Mouse (Mus musculus): Measurements from ENCODE around the gene Ephx3. TPM values are rescaled to one million over a fixed set of nuclear protein-coding genes. Genes with fewer than 3 reads are reported as not detected.
"Not testable (repeated sequence)": the region's sequence is repeated elsewhere in the genome, so short reads cannot be mapped to it uniquely, and the experiment has no call there.

Ephx3 gene
- 0.19 and 0.39 TPM in 2 replicates for polyA plus RNA-seq (2015; fragmentation: Nextera tagmentation; extraction: Ambion mirVana)

- no peaks in the 10 kb centered on the region for H3K9me3 ChIP-seq
- no peaks in the 10 kb centered on the region for H3K36me3 ChIP-seq
- no peak within 1 kb of the TSS for H3K27ac ChIP-seq (replicated peaks)
- WGBS = 7% methylated on average over 42 of the region's 42 CpGs
- H3K4me3 ChIP-seq = peak within 1 kb of the TSS; percentile 43
- peak within 1 kb of the TSS; percentile 33 for H3K9ac ChIP-seq
- peaks cover 15% of the 10 kb centered on the region for H3K27me3 ChIP-seq
- peaks cover 11% of the 10 kb centered on the region for H3K4me1 ChIP-seq (replicated peaks)
- ATAC-seq (ENCODE audit: low FRiP score, low read depth) = peak; percentile 77
- H3K4me2 ChIP-seq = peak within 1 kb of the TSS; percentile 92
Measured at GRCm38 (mm10) chr17:32188863-32189636, at the start of gene Ephx3. Ephx3 (minus strand) TSS chr17:32189549.

- 86% methylated on average over 1 of the region's 1 CpGs for WGBS
- Histone ChIP-seq H3K27ac (replicated peaks) (no peak overlapping the region), H3K4me3 (no peak overlapping the region), H3K4me2 (no peak overlapping the region), H3K9ac (no peak overlapping the region), H3K36me3 (no peaks in the 10 kb centered on the region), H3K9me3 (no peaks in the 10 kb centered on the region), H3K27me3 (no peaks in the 10 kb centered on the region), H3K4me1 (replicated peaks) (peaks cover 22% of the 10 kb centered on the region)
- no peak for ATAC-seq (ENCODE audit: low FRiP score, low read depth)
Measured at GRCm38 (mm10) chr17:32238589-32238988, 49.2 kb upstream of the Ephx3 start.

- Histone ChIP-seq H3K27ac (replicated peaks) (peak overlapping the region; percentile 52), H3K4me3 (no peak overlapping the region), H3K4me1 (replicated peaks) (peaks cover 28% of the 10 kb centered on the region), H3K36me3 (no peaks in the 10 kb centered on the region), H3K27me3 (no peaks in the 10 kb centered on the region), H3K9me3 (no peaks in the 10 kb centered on the region), H3K4me2 (no peak overlapping the region), H3K9ac (no peak overlapping the region)
- 48% methylated on average over 5 of the region's 5 CpGs for WGBS
- peak; percentile 80 for ATAC-seq (ENCODE audit: low FRiP score, low read depth)
Measured at GRCm38 (mm10) chr17:32235534-32236191, 46.3 kb upstream of the Ephx3 start.

- no peak overlapping the region for H3K4me3 ChIP-seq
- no peaks in the 10 kb centered on the region for H3K9me3 ChIP-seq
- H3K9ac ChIP-seq = no peak overlapping the region
- H3K4me2 ChIP-seq = no peak overlapping the region
- H3K27ac ChIP-seq (replicated peaks) = no peak overlapping the region
- ATAC-seq (ENCODE audit: low FRiP score, low read depth) = no peak
- peaks cover 28% of the 10 kb centered on the region for H3K4me1 ChIP-seq (replicated peaks)
- H3K36me3 ChIP-seq = peaks cover 11% of the 10 kb centered on the region
- H3K27me3 ChIP-seq = no peaks in the 10 kb centered on the region
Measured at GRCm38 (mm10) chr17:32233174-32233573, 43.8 kb upstream of the Ephx3 start.

- 92% methylated on average over 4 of the region's 4 CpGs for WGBS
- H3K9me3 ChIP-seq = no peaks in the 10 kb centered on the region
- H3K4me2 ChIP-seq = no peak overlapping the region
- peaks cover 9% of the 10 kb centered on the region; the same call in 1 of the 2 replicates for H3K4me1 ChIP-seq (replicated peaks)
- peaks cover 27% of the 10 kb centered on the region for H3K36me3 ChIP-seq
- ATAC-seq (ENCODE audit: low FRiP score, low read depth) = no peak
- no peak overlapping the region for H3K9ac ChIP-seq
- H3K27ac ChIP-seq (replicated peaks) = no peak overlapping the region
- H3K27me3 ChIP-seq = no peaks in the 10 kb centered on the region
- H3K4me3 ChIP-seq = no peak overlapping the region
Measured at GRCm38 (mm10) chr17:32229256-32229655, 39.9 kb upstream of the Ephx3 start.

GRCm38 (mm10) chr17:32220873-32221272, 31.5 kb upstream of the Ephx3 start:
- ATAC-seq (ENCODE audit: low FRiP score, low read depth) = no peak
- H3K4me2 ChIP-seq = no peak overlapping the region
- H3K9ac ChIP-seq = no peak overlapping the region
- H3K36me3 ChIP-seq = peaks cover 63% of the 10 kb centered on the region
- no peak overlapping the region for H3K4me3 ChIP-seq
- H3K9me3 ChIP-seq = no peaks in the 10 kb centered on the region
- WGBS = 72% methylated on average over 3 of the region's 3 CpGs
- no peak overlapping the region for H3K27ac ChIP-seq (replicated peaks)
- no peaks in the 10 kb centered on the region for H3K4me1 ChIP-seq (replicated peaks)
- H3K27me3 ChIP-seq = no peaks in the 10 kb centered on the region

- H3K27me3 ChIP-seq; H3K4me3 ChIP-seq; H3K4me2 ChIP-seq; ATAC-seq (ENCODE audit: low FRiP score, low read depth); H3K9me3 ChIP-seq; H3K9ac ChIP-seq; H3K27ac ChIP-seq (replicated peaks); H3K4me1 ChIP-seq (replicated peaks): not testable (repeated sequence)
- peaks cover 70% of the 10 kb centered on the region for H3K36me3 ChIP-seq
- 69% methylated on average over 4 of the region's 4 CpGs for WGBS
Measured at GRCm38 (mm10) chr17:32215587-32215986, 26.2 kb upstream of the Ephx3 start.

GRCm38 (mm10) chr17:32211554-32211953, 22.2 kb upstream of the Ephx3 start:
- H3K4me3 ChIP-seq; H3K4me1 ChIP-seq (replicated peaks); H3K9ac ChIP-seq; H3K4me2 ChIP-seq; H3K27ac ChIP-seq (replicated peaks); ATAC-seq (ENCODE audit: low FRiP score, low read depth); H3K9me3 ChIP-seq; H3K27me3 ChIP-seq: not testable (repeated sequence)
- WGBS = 86% methylated on average over 6 of the region's 6 CpGs
- peaks cover 79% of the 10 kb centered on the region for H3K36me3 ChIP-seq

- H3K9ac ChIP-seq = no peak overlapping the region
- no peak overlapping the region for H3K4me2 ChIP-seq
- peak; percentile 70; the same call in 1 of the 2 replicates for ATAC-seq (ENCODE audit: low FRiP score, low read depth)
- H3K9me3 ChIP-seq = no peaks in the 10 kb centered on the region
- no peak overlapping the region for H3K4me3 ChIP-seq
- H3K27me3 ChIP-seq = no peaks in the 10 kb centered on the region
- no peaks in the 10 kb centered on the region for H3K4me1 ChIP-seq (replicated peaks)
- peaks cover 76% of the 10 kb centered on the region for H3K36me3 ChIP-seq
- H3K27ac ChIP-seq (replicated peaks) = peak overlapping the region; percentile 56; the same call in 1 of the 2 replicates
- 34% methylated on average over 3 of the region's 3 CpGs for WGBS
Measured at GRCm38 (mm10) chr17:32209752-32210151, 20.4 kb upstream of the Ephx3 start.

GRCm38 (mm10) chr17:32209144-32209543, 19.8 kb upstream of the Ephx3 start:
- Histone ChIP-seq H3K36me3 (peaks cover 70% of the 10 kb centered on the region), H3K27me3 (no peaks in the 10 kb centered on the region), H3K4me3 (no peak overlapping the region), H3K9ac (no peak overlapping the region), H3K27ac (replicated peaks) (peak overlapping the region; percentile 56), H3K9me3 (no peaks in the 10 kb centered on the region), H3K4me1 (replicated peaks) (no peaks in the 10 kb centered on the region), H3K4me2 (no peak overlapping the region)
- whole genome bisulfite sequencing = 73% methylated on average over 6 of the region's 6 CpGs
- ATAC-seq (ENCODE audit: low FRiP score, low read depth) = no peak

- peaks cover 65% of the 10 kb centered on the region for H3K36me3 ChIP-seq
- no peak for ATAC-seq (ENCODE audit: low FRiP score, low read depth)
- no peak overlapping the region for H3K4me3 ChIP-seq
- no peaks in the 10 kb centered on the region for H3K9me3 ChIP-seq
- H3K4me1 ChIP-seq (replicated peaks) = no peaks in the 10 kb centered on the region
- no peaks in the 10 kb centered on the region for H3K27me3 ChIP-seq
- H3K27ac ChIP-seq (replicated peaks) = 0 out of 2 replicates have a peak overlapping the region, but pooled peaks have one; percentile 17
- no peak overlapping the region for H3K4me2 ChIP-seq
- no peak overlapping the region for H3K9ac ChIP-seq
- WGBS = 74% methylated on average over 5 of the region's 5 CpGs
Measured at GRCm38 (mm10) chr17:32207586-32208245, 18.4 kb upstream of the Ephx3 start.

- no peak for ATAC-seq (ENCODE audit: low FRiP score, low read depth)
- no peak overlapping the region for H3K4me2 ChIP-seq
- H3K27ac ChIP-seq (replicated peaks) = no peak overlapping the region
- no peaks in the 10 kb centered on the region for H3K4me1 ChIP-seq (replicated peaks)
- H3K36me3 ChIP-seq = peaks cover 62% of the 10 kb centered on the region
- WGBS = 91% methylated on average over 3 of the region's 3 CpGs
- H3K9ac ChIP-seq = no peak overlapping the region
- H3K9me3 ChIP-seq = no peaks in the 10 kb centered on the region
- H3K4me3 ChIP-seq = no peak overlapping the region
- H3K27me3 ChIP-seq = no peaks in the 10 kb centered on the region
Measured at GRCm38 (mm10) chr17:32205345-32205744, 16.0 kb upstream of the Ephx3 start.

All from hindbrain, embryonic 15.5 days (tissue).